Mouse (Mus musculus) hindbrain, embryonic 12.5 days (tissue): ENCODE measurements around the gene Prkg1. TPM values are rescaled to one million over a fixed set of nuclear protein-coding genes. Genes with fewer than 3 reads are reported as not detected.

Experiments used
- ATAC-seq: fragments of 200-750 bp; cut with Nextera tagmentation; 2 replicates; pipeline ENCODE4 v1.8.0; 2017; ENCODE audit warnings: moderate TSS enrichment; ENCODE audit not compliant: low FRiP score
- H3K27ac ChIP-seq: fragments of 300-500 bp; sonication (generic); 2 replicates; pipeline ENCODE4 v1.5.1; 2016; ENCODE audit warnings: mild to moderate bottlenecking
- H3K27me3 ChIP-seq: fragments of 300-500 bp; sonication (generic); 2 replicates; pipeline ENCODE4 v1.6.1; 2016; ENCODE audit warnings: mild to moderate bottlenecking
- H3K36me3 ChIP-seq: fragments of 300-500 bp; sonication (generic); 2 replicates; pipeline ENCODE4 v1.6.1; 2016; ENCODE audit warnings: mild to moderate bottlenecking
- H3K4me1 ChIP-seq: fragments of 300-500 bp; sonication (generic); 2 replicates; pipeline ENCODE4 v1.6.1; 2016
- H3K4me2 ChIP-seq: fragments of 300-500 bp; sonication (generic); replicated peaks from 2 replicates; pipeline ENCODE4 v1.6.1; 2016; ENCODE audit warnings: mild to moderate bottlenecking
- H3K4me3 ChIP-seq: fragments of 300-500 bp; sonication (generic); 2 replicates; pipeline ENCODE4 v1.5.1; 2016; ENCODE audit warnings: mild to moderate bottlenecking
- H3K9ac ChIP-seq: fragments of 300-500 bp; sonication (generic); 2 replicates; pipeline ENCODE4 v1.6.1; 2016; ENCODE audit warnings: mild to moderate bottlenecking, moderate library complexity
- H3K9me3 ChIP-seq: fragments of 300-500 bp; sonication (generic); replicated peaks from 2 replicates; pipeline ENCODE4 v1.6.1; 2016; ENCODE audit warnings: mild to moderate bottlenecking
- WGBS: fragments of 180-500 bp; shearing (Covaris S2); methylation state at CpG from one replicate; pipeline ENCODE4 v1.1.7; 2016; 5-methylcytosine and 5-hydroxymethylcytosine counted together
- polyA plus RNA-seq: library from polyadenylated mRNA; unstranded; fragments of >200 nt; fragmentation: Nextera tagmentation; extraction: Ambion mirVana; gene quantifications from 2 replicates; pipeline ENCODE4 v1.2.1, GENCODE M21; 2016

Prkg1 gene
- polyA plus RNA-seq, 1 experiment from 2014 or later = 9.2 TPM

DNA sequence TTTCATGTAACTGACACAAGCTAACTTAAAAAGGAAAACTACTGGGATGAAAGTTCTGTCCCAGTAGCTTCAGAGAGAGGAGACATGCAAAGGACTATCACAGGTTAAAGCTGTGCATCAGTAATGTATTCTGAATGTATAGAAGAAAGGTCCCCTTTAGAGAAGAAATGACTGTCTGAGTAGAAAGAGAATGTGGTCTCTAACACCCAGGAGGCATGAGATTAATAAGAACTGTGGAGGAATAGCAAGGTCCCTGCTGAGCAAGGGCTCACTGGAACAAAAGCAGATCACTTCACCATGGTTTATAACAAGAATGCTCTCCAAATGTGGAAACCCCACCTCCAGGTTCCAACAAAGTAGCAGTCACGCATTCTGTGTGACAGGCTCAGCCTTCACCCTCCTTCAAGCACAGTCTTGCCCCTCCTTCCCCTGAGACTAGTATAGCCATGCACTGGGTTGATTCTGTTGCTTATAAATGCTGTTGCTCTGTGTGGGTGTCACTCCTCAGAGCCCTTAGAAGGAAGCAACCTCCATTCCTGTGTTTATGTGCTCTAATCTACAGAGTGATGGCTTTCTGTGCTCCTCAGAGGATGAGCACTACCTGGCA lies 931.7 kb downstream of the Prkg1 start:
- 7% methylated on average over 1 of the region's 1 CpGs for WGBS
- Histone ChIP-seq H3K9ac (no peak overlapping the region), H3K4me2 (no peak overlapping the region), H3K36me3 (no peaks in the 10 kb centered on the region), H3K27ac (no peak overlapping the region), H3K9me3 (no peaks in the 10 kb centered on the region), H3K27me3 (no peaks in the 10 kb centered on the region), H3K4me1 (no peaks in the 10 kb centered on the region), H3K4me3 (no peak overlapping the region)
- no peak for ATAC-seq

DNA sequence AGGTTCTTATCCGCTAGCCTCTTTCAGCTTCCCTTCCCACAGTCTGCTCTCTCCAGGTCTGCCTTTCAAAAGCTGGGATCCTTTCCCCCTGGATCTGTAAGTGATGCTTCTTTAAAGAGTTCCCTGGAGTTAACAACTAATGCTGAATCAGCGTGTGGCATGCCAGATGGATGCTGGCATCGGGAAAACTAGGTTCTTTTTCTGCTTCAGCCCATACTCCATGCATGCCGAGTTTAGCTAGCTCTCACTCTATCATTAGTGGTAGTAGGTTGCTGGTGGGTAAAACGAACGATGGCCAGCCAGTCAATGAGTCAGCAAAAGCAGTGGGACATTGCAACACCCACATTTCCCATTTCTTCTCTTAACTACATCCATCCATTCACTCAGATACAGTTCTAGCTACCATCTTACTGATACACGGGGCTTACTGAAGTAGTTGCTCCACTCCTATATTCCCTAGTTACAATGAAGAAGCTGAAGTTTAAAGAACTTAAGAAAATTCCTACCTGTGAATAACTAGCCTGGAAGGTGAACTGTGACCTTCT lies 935.5 kb downstream of the Prkg1 start:
- H3K9ac ChIP-seq = no peak overlapping the region
- WGBS = 89% methylated on average over 7 of the region's 7 CpGs
- no peaks in the 10 kb centered on the region for H3K4me1 ChIP-seq
- H3K9me3 ChIP-seq = no peaks in the 10 kb centered on the region
- ATAC-seq = no peak
- no peaks in the 10 kb centered on the region for H3K27me3 ChIP-seq
- no peak overlapping the region for H3K4me2 ChIP-seq
- H3K4me3 ChIP-seq = no peak overlapping the region
- no peaks in the 10 kb centered on the region for H3K36me3 ChIP-seq
- H3K27ac ChIP-seq = no peak overlapping the region

DNA sequence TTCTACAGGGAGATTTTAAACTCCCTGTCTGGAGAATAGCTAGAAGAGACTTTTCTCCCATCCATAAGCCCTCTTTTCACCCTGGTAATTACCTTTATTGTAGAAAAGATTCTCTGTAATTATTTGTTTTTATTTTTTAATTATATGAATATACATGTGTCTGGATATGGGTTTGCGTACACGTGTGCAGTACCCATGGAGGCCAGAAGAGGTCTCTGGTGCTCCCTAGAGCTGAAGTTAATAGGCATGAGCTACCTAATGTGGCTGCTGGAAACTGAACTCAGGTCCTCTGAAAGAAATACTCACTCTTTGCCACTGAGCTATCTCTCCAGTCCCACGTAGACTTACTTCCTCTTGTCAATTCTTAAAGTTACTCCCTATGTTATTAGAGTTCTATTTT lies 937.0 kb downstream of the Prkg1 start:
- no peaks in the 10 kb centered on the region for H3K27me3 ChIP-seq
- ATAC-seq = no peak
- H3K9ac ChIP-seq = no peak overlapping the region
- no peaks in the 10 kb centered on the region for H3K36me3 ChIP-seq
- H3K4me2 ChIP-seq = no peak overlapping the region
- no peaks in the 10 kb centered on the region for H3K9me3 ChIP-seq
- H3K4me1 ChIP-seq = no peaks in the 10 kb centered on the region
- no peak overlapping the region for H3K4me3 ChIP-seq
- 81% methylated on average over 3 of the region's 3 CpGs for WGBS
- no peak overlapping the region for H3K27ac ChIP-seq

DNA sequence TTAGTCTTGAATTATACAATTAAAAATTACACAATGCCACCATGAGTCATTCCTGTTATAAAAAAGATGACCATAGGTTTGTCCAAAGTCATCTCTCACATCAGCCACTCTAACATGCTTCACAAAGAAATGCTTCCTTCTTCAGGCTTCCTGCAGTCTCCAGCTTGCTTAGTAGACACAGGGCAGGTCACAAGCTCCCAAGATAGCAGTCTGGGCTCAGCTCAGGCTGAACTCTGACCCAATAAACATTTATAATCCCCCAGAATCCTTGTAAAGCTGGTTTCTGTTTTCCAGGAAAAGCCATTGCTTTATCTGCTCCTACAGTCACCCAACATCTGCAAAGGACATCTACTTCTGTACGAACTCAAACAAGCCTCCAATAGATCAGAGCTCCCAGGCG lies 938.7 kb downstream of the Prkg1 start:
- WGBS = 70% methylated on average over 2 of the region's 2 CpGs

DNA sequence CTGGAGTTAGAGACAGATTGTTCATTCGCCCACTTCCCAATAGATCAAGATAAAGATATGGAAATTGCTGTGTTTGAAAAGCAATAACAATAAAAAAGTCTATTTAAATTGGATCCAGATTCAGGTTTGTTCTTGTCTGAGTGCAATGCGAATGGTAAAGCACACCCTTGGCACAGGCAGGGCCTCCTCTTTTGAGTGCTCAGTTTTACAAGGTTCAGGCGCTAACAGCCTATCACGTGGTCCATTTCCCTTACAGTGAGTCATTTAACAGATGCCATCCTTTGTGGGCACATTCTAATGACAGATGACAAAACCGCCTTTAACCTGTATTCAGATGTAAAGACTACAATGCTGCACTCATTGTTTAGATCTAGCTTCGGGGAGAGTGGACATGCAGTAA lies 949.2 kb downstream of the Prkg1 start:
- H3K36me3 ChIP-seq = no peaks in the 10 kb centered on the region
- no peak overlapping the region for H3K4me2 ChIP-seq
- H3K27ac ChIP-seq = no peak overlapping the region
- H3K4me3 ChIP-seq = no peak overlapping the region
- no peak overlapping the region for H3K9ac ChIP-seq
- WGBS = 72% methylated on average over 6 of the region's 6 CpGs
- H3K9me3 ChIP-seq = no peaks in the 10 kb centered on the region
- no peaks in the 10 kb centered on the region for H3K27me3 ChIP-seq
- ATAC-seq = 0 out of 2 replicates have a peak, but pooled peaks have one; percentile 48
- H3K4me1 ChIP-seq = no peaks in the 10 kb centered on the region

More for the DNA sequence above, 938.7 kb downstream of the Prkg1 start:
- Histone ChIP-seq H3K4me3 (no peak overlapping the region), H3K27ac (no peak overlapping the region), H3K9ac (no peak overlapping the region), H3K27me3 (no peaks in the 10 kb centered on the region), H3K4me2 (no peak overlapping the region), H3K36me3 (no peaks in the 10 kb centered on the region), H3K4me1 (no peaks in the 10 kb centered on the region), H3K9me3 (no peaks in the 10 kb centered on the region)
- no peak for ATAC-seq

DNA sequence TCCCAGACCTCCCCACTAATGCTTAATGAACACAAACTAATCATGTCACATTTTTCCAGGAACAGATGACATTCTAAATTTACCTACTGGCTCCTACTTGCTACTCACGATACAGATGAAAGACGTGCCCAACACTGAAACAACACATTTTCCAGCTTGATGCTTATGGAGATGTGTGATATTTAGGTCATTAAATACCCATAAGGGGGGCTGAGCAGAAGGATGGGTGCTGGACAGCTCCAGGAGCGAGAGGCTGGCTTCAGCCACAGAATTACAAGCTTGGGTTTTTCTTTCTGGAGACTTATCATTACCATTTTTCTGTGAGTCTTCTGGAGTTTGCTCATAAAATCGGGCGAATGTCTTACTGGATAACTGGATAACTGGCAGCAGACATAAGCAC lies 958.6 kb downstream of the Prkg1 start:
- H3K27ac ChIP-seq = no peak overlapping the region
- no peaks in the 10 kb centered on the region for H3K36me3 ChIP-seq
- 83% methylated on average over 5 of the region's 5 CpGs for WGBS
- H3K27me3 ChIP-seq = no peaks in the 10 kb centered on the region
- H3K4me3 ChIP-seq = no peak overlapping the region
- no peak overlapping the region for H3K4me2 ChIP-seq
- no peaks in the 10 kb centered on the region for H3K9me3 ChIP-seq
- no peak for ATAC-seq
- H3K4me1 ChIP-seq = no peaks in the 10 kb centered on the region
- H3K9ac ChIP-seq = no peak overlapping the region

DNA sequence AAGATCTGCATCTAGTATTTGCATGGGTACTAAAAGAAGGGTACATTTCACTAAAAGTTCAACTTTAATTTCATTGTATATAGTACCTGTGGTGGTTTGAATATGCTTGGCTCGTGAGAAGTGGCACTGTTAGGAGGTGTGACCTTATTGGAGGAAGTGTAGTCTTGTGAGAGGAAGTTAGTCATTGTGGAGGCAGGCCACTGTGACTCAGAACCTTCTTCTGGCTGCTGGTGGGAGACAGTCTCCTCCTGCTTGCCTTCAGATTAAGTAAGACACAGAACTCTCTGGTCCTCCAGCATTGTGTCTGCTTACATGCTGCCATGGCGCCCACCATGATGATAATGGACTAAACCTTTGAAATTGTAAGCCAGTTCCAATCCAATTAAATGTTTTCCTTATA lies 984.0 kb downstream of the Prkg1 start:
- 77% methylated on average over 2 of the region's 2 CpGs for WGBS
- H3K4me2 ChIP-seq = no peak overlapping the region

DNA sequence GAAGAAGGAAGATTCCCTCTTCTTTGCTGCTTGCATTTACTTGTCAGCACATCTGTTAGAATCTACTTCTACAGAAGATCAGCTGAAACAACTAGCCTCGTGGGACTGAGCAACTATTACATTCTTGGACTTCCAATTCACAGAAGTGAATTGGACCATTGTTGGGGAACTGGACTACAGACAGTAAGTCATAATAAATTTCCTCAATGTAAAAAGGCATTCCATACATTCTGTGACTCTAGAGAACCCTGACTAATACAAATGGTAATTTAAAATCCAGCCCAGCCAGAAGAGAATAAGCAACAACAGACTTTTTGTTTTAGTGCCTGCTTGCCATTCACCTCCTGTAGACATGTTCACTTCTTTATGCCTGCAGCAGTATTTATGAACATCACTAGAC lies 996.5 kb downstream of the Prkg1 start:
- H3K36me3 ChIP-seq = no peaks in the 10 kb centered on the region
- no peak overlapping the region for H3K4me2 ChIP-seq
- no peaks in the 10 kb centered on the region for H3K9me3 ChIP-seq
- no peaks in the 10 kb centered on the region for H3K27me3 ChIP-seq
- no peak overlapping the region for H3K9ac ChIP-seq
- 31% methylated on average over 1 of the region's 1 CpGs for WGBS
- no peak overlapping the region for H3K4me3 ChIP-seq
- no peak overlapping the region for H3K27ac ChIP-seq
- H3K4me1 ChIP-seq = no peaks in the 10 kb centered on the region
- no peak for ATAC-seq

More for the DNA sequence above, 984.0 kb downstream of the Prkg1 start:
- Histone ChIP-seq H3K9me3 (no peaks in the 10 kb centered on the region), H3K27me3 (no peaks in the 10 kb centered on the region), H3K9ac (no peak overlapping the region), H3K4me1 (no peaks in the 10 kb centered on the region), H3K36me3 (no peaks in the 10 kb centered on the region), H3K4me3 (no peak overlapping the region), H3K27ac (no peak overlapping the region)
- ATAC-seq = no peak

DNA sequence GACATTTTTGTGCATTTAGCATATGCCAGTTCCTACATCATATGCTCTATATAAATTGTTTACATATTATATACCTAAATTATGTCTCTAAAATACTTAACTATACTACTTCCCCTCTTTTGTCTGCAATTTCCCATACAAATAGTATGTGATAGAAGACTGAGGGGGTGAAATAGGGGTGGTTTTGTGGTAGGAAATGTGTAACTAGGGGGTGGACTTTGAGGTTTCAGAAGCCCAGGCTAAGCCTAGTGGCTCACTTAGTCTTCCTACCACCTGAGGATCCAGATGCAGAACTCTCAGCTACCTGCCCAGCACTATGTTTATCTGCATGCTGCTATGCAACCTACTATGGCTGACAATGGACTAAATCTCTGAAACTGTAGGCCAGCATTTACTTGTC lies 1020.4 kb downstream of the Prkg1 start:
- no peak for ATAC-seq
- Histone ChIP-seq H3K27me3 (no peaks in the 10 kb centered on the region), H3K4me2 (no peak overlapping the region)

DNA sequence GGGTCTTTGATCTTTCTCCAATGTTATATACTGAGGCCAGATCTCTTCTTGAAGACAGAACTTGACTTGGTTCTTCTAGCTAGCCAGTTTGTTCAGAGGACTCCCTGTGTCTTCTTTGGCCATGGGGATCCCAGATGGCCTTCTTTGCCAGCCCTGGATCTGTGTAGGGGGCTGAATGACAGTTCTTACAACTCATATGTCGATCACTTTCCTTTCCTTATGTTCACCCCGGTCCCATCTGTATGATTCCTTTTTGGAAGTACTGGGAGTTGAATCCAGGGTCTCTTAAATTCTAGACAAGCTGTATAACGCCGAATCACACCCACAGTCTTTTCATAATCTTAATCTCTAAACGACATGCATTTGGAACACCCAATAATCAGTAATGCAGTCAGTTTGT lies 1065.7 kb downstream of the Prkg1 start:
- 89% methylated on average over 5 of the region's 5 CpGs for WGBS
- Histone ChIP-seq H3K27me3 (no peaks in the 10 kb centered on the region), H3K4me1 (no peaks in the 10 kb centered on the region), H3K9ac (no peak overlapping the region), H3K4me3 (no peak overlapping the region), H3K27ac (no peak overlapping the region), H3K36me3 (no peaks in the 10 kb centered on the region), H3K4me2 (no peak overlapping the region), H3K9me3 (no peaks in the 10 kb centered on the region)
- no peak for ATAC-seq

More for the DNA sequence above, 1020.4 kb downstream of the Prkg1 start:
- H3K9me3 ChIP-seq = no peaks in the 10 kb centered on the region
- no peak overlapping the region for H3K9ac ChIP-seq
- no peak overlapping the region for H3K4me3 ChIP-seq
- no peak overlapping the region for H3K27ac ChIP-seq
- no peaks in the 10 kb centered on the region for H3K36me3 ChIP-seq
- H3K4me1 ChIP-seq = no peaks in the 10 kb centered on the region

DNA sequence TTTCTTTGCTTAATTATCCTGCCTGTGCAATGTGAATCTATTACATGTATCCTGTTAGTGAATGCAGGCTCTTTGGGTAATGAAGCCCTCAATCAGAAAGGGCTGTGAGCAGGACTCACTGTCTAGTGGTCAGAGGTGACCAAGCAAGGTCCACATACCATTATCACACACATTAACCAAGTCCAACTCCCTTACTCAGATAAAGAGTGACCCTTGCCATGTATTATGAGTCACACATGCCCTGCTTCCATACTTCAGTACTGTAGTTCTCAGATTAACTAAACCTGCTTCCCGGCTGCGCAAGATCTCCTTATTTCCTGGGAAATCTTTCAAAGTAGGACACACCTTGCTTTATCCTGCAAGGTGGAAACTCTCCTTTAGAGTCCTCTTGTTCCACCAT lies 1073.6 kb downstream of the Prkg1 start:
- no peaks in the 10 kb centered on the region for H3K27me3 ChIP-seq
- no peaks in the 10 kb centered on the region for H3K4me1 ChIP-seq
- no peak overlapping the region for H3K4me2 ChIP-seq
- WGBS = 98% methylated on average over 2 of the region's 2 CpGs
- no peak overlapping the region for H3K9ac ChIP-seq
- no peaks in the 10 kb centered on the region for H3K9me3 ChIP-seq
- H3K4me3 ChIP-seq = no peak overlapping the region
- no peaks in the 10 kb centered on the region for H3K36me3 ChIP-seq
- ATAC-seq = no peak
- H3K27ac ChIP-seq = no peak overlapping the region

DNA sequence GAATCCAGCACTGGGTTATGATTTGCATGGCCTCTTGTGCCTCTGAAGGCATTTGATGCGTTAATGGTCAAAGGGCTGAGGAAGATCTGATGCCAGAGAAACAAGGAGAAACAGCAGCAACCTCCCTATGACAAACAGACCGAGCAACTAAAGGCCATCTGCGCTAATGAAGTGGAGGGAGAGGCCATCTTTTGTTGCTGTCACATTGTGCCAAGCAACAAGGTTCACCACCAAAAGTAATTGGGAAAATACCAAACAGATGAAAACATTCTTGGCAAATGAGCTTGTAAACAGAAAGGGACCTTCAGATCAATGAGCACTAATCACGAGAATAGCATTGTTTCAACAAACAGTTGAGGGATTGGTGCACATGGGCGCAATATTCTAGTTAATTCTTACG lies 1074.1 kb downstream of the Prkg1 start:
- Histone ChIP-seq H3K4me3 (no peak overlapping the region), H3K4me1 (no peaks in the 10 kb centered on the region), H3K36me3 (no peaks in the 10 kb centered on the region), H3K27ac (no peak overlapping the region), H3K4me2 (no peak overlapping the region), H3K27me3 (no peaks in the 10 kb centered on the region), H3K9ac (no peak overlapping the region), H3K9me3 (no peaks in the 10 kb centered on the region)
- 89% methylated on average over 6 of the region's 6 CpGs for WGBS
- no peak for ATAC-seq

DNA sequence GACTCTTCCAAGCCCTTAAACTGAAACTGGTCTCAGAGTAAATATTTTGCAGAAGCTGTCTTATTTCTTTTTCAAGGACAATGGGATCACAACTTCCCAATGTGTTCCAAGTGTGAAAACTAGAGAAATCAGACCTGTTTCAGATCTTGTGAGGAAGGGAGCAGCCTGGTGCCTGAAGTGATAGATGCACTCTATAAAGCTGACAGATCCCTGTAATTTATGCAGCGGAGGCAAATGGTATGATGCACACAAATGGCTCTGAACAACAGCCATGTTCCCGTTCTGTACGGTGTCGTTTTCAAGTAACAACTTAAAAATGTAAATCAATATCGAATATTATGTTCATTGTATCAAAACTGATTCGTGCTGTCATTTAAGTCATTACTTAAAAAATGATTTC lies 1076.9 kb downstream of the Prkg1 start:
- no peaks in the 10 kb centered on the region for H3K9me3 ChIP-seq
- no peak for ATAC-seq
- 76% methylated on average over 6 of the region's 6 CpGs for WGBS
- H3K4me3 ChIP-seq = no peak overlapping the region
- no peaks in the 10 kb centered on the region for H3K36me3 ChIP-seq
- no peaks in the 10 kb centered on the region for H3K27me3 ChIP-seq
- H3K4me2 ChIP-seq = no peak overlapping the region
- H3K9ac ChIP-seq = no peak overlapping the region
- no peak overlapping the region for H3K27ac ChIP-seq
- H3K4me1 ChIP-seq = no peaks in the 10 kb centered on the region
